Mouse (Mus musculus): Measurements from ENCODE around the gene Pgc. TPM values are rescaled to one million over a fixed set of nuclear protein-coding genes. Genes with fewer than 3 reads are reported as not detected.

Pgc gene
- polyA plus RNA-seq, 1 experiment from 2014 or later: not detected

- no peaks in the 10 kb centered on the region for H3K9me3 ChIP-seq (ENCODE audit: control insufficient read depth, low read length)
- 34% methylated on average over 28 of the region's 28 CpGs for WGBS
- H3K4me2 ChIP-seq (replicated peaks; ENCODE audit: low read depth, low read length): no peak overlapping the region
- no peak overlapping the region for H3K4me3 ChIP-seq (ENCODE audit: low read length)
- ATAC-seq (ENCODE audit: low FRiP score, low TSS enrichment): no peak; the same call in 1 of the 2 replicates
- peaks cover 6% of the 10 kb centered on the region; the same call in 1 of the 2 replicates for H3K4me1 ChIP-seq (ENCODE audit: control insufficient read depth, insufficient read depth, low read length)
- H3K27ac ChIP-seq (ENCODE audit: low read depth, low read length): no peak overlapping the region
- peaks cover 20% of the 10 kb centered on the region; the same call in 1 of the 2 replicates for H3K36me3 ChIP-seq (ENCODE audit: control insufficient read depth, insufficient read depth, low read length)
- peaks cover 3% of the 10 kb centered on the region; the same call in 1 of the 2 replicates for H3K27me3 ChIP-seq (ENCODE audit: control insufficient read depth, insufficient read depth, low read length)
- H3K9ac ChIP-seq (ENCODE audit: low read depth, low read length): no peak overlapping the region
These were observed 23.9 kb upstream of the Pgc start for GRCm38 (mm10) chr17:47702548-47703345.

GRCm38 (mm10) chr17:47703556-47703955, 23.1 kb upstream of the Pgc start:
- Histone ChIP-seq H3K4me3 (ENCODE audit: low read length) (no peak overlapping the region), H3K4me2 (replicated peaks; ENCODE audit: low read depth, low read length) (no peak overlapping the region), H3K27me3 (ENCODE audit: control insufficient read depth, insufficient read depth, low read length) (peaks cover 3% of the 10 kb centered on the region; the same call in 1 of the 2 replicates), H3K9me3 (ENCODE audit: control insufficient read depth, low read length) (no peaks in the 10 kb centered on the region), H3K27ac (ENCODE audit: low read depth, low read length) (no peak overlapping the region), H3K4me1 (ENCODE audit: control insufficient read depth, insufficient read depth, low read length) (peaks cover 6% of the 10 kb centered on the region; the same call in 1 of the 2 replicates), H3K36me3 (ENCODE audit: control insufficient read depth, insufficient read depth, low read length) (peaks cover 20% of the 10 kb centered on the region; the same call in 1 of the 2 replicates), H3K9ac (ENCODE audit: low read depth, low read length) (0 out of 2 replicates have a peak overlapping the region, but pooled peaks have one; percentile 12)
- no peak for ATAC-seq (ENCODE audit: low FRiP score, low TSS enrichment)
- WGBS: 31% methylated on average over 18 of the region's 20 CpGs

GRCm38 (mm10) chr17:47704692-47705091, 21.9 kb upstream of the Pgc start:
- no peak overlapping the region for H3K9ac ChIP-seq (ENCODE audit: low read depth, low read length)
- peaks cover 3% of the 10 kb centered on the region; the same call in 1 of the 2 replicates for H3K27me3 ChIP-seq (ENCODE audit: control insufficient read depth, insufficient read depth, low read length)
- H3K4me3 ChIP-seq (ENCODE audit: low read length): no peak overlapping the region
- ATAC-seq (ENCODE audit: low FRiP score, low TSS enrichment): no peak
- 84% methylated on average over 4 of the region's 4 CpGs for WGBS
- peaks cover 20% of the 10 kb centered on the region; the same call in 1 of the 2 replicates for H3K36me3 ChIP-seq (ENCODE audit: control insufficient read depth, insufficient read depth, low read length)
- H3K9me3 ChIP-seq (ENCODE audit: control insufficient read depth, low read length): no peaks in the 10 kb centered on the region
- H3K4me1 ChIP-seq (ENCODE audit: control insufficient read depth, insufficient read depth, low read length): peaks cover 6% of the 10 kb centered on the region; the same call in 1 of the 2 replicates
- no peak overlapping the region for H3K27ac ChIP-seq (ENCODE audit: low read depth, low read length)
- H3K4me2 ChIP-seq (replicated peaks; ENCODE audit: low read depth, low read length): no peak overlapping the region

- H3K4me2 ChIP-seq (replicated peaks; ENCODE audit: low read depth, low read length): no peak overlapping the region
- WGBS: 57% methylated on average over 1 of the region's 1 CpGs
- no peak overlapping the region for H3K4me3 ChIP-seq (ENCODE audit: low read length)
- H3K36me3 ChIP-seq (ENCODE audit: control insufficient read depth, insufficient read depth, low read length): peaks cover 20% of the 10 kb centered on the region; the same call in 1 of the 2 replicates
- H3K27me3 ChIP-seq (ENCODE audit: control insufficient read depth, insufficient read depth, low read length): peaks cover 3% of the 10 kb centered on the region; the same call in 1 of the 2 replicates
- ATAC-seq (ENCODE audit: low FRiP score, low TSS enrichment): no peak
- H3K9ac ChIP-seq (ENCODE audit: low read depth, low read length): no peak overlapping the region
- no peaks in the 10 kb centered on the region for H3K9me3 ChIP-seq (ENCODE audit: control insufficient read depth, low read length)
- no peak overlapping the region for H3K27ac ChIP-seq (ENCODE audit: low read depth, low read length)
- peaks cover 6% of the 10 kb centered on the region; the same call in 1 of the 2 replicates for H3K4me1 ChIP-seq (ENCODE audit: control insufficient read depth, insufficient read depth, low read length)
These were observed 20.4 kb upstream of the Pgc start for GRCm38 (mm10) chr17:47706196-47706595.

- no peak overlapping the region for H3K27ac ChIP-seq (ENCODE audit: low read depth, low read length)
- H3K4me3 ChIP-seq (ENCODE audit: low read length): no peak overlapping the region
- no peaks in the 10 kb centered on the region for H3K9me3 ChIP-seq (ENCODE audit: control insufficient read depth, low read length)
- no peak for ATAC-seq (ENCODE audit: low FRiP score, low TSS enrichment)
- H3K9ac ChIP-seq (ENCODE audit: low read depth, low read length): no peak overlapping the region
- H3K27me3 ChIP-seq (ENCODE audit: control insufficient read depth, insufficient read depth, low read length): peaks cover 3% of the 10 kb centered on the region; the same call in 1 of the 2 replicates
- H3K36me3 ChIP-seq (ENCODE audit: control insufficient read depth, insufficient read depth, low read length): peaks cover 8% of the 10 kb centered on the region; the same call in 1 of the 2 replicates
- H3K4me2 ChIP-seq (replicated peaks; ENCODE audit: low read depth, low read length): no peak overlapping the region
- H3K4me1 ChIP-seq (ENCODE audit: control insufficient read depth, insufficient read depth, low read length): peaks cover 3% of the 10 kb centered on the region; the same call in 1 of the 2 replicates
- 88% methylated on average over 3 of the region's 3 CpGs for WGBS
These were observed 18.7 kb upstream of the Pgc start for GRCm38 (mm10) chr17:47707961-47708360.

- H3K36me3 ChIP-seq (ENCODE audit: control insufficient read depth, insufficient read depth, low read length): no peaks in the 10 kb centered on the region
- no peaks in the 10 kb centered on the region for H3K4me1 ChIP-seq (ENCODE audit: control insufficient read depth, insufficient read depth, low read length)
- H3K4me2 ChIP-seq (replicated peaks; ENCODE audit: low read depth, low read length): no peak overlapping the region
- ATAC-seq (ENCODE audit: low FRiP score, low TSS enrichment): no peak
- WGBS: 60% methylated on average over 4 of the region's 4 CpGs
- no peaks in the 10 kb centered on the region for H3K9me3 ChIP-seq (ENCODE audit: control insufficient read depth, low read length)
- H3K27me3 ChIP-seq (ENCODE audit: control insufficient read depth, insufficient read depth, low read length): no peaks in the 10 kb centered on the region
- no peak overlapping the region for H3K4me3 ChIP-seq (ENCODE audit: low read length)
- H3K27ac ChIP-seq (ENCODE audit: low read depth, low read length): no peak overlapping the region
- H3K9ac ChIP-seq (ENCODE audit: low read depth, low read length): no peak overlapping the region
These were observed 17.7 kb upstream of the Pgc start for GRCm38 (mm10) chr17:47708972-47709371.

- H3K27me3 ChIP-seq (ENCODE audit: control insufficient read depth, insufficient read depth, low read length): no peaks in the 10 kb centered on the region
- WGBS: 74% methylated on average over 3 of the region's 3 CpGs
- no peaks in the 10 kb centered on the region for H3K4me1 ChIP-seq (ENCODE audit: control insufficient read depth, insufficient read depth, low read length)
- H3K27ac ChIP-seq (ENCODE audit: low read depth, low read length): no peak overlapping the region
- no peaks in the 10 kb centered on the region for H3K36me3 ChIP-seq (ENCODE audit: control insufficient read depth, insufficient read depth, low read length)
- no peak overlapping the region for H3K9ac ChIP-seq (ENCODE audit: low read depth, low read length)
- no peak overlapping the region for H3K4me3 ChIP-seq (ENCODE audit: low read length)
- no peaks in the 10 kb centered on the region for H3K9me3 ChIP-seq (ENCODE audit: control insufficient read depth, low read length)
- ATAC-seq (ENCODE audit: low FRiP score, low TSS enrichment): no peak
- no peak overlapping the region for H3K4me2 ChIP-seq (replicated peaks; ENCODE audit: low read depth, low read length)
These were observed 16.6 kb upstream of the Pgc start for GRCm38 (mm10) chr17:47710036-47710435.

GRCm38 (mm10) chr17:47711883-47712282, 14.8 kb upstream of the Pgc start:
- ATAC-seq (ENCODE audit: low FRiP score, low TSS enrichment): no peak
- Histone ChIP-seq H3K27ac (ENCODE audit: low read depth, low read length) (no peak overlapping the region), H3K9ac (ENCODE audit: low read depth, low read length) (no peak overlapping the region), H3K27me3 (ENCODE audit: control insufficient read depth, insufficient read depth, low read length) (no peaks in the 10 kb centered on the region), H3K36me3 (ENCODE audit: control insufficient read depth, insufficient read depth, low read length) (no peaks in the 10 kb centered on the region), H3K4me2 (replicated peaks; ENCODE audit: low read depth, low read length) (no peak overlapping the region), H3K9me3 (ENCODE audit: control insufficient read depth, low read length) (no peaks in the 10 kb centered on the region), H3K4me3 (ENCODE audit: low read length) (no peak overlapping the region), H3K4me1 (ENCODE audit: control insufficient read depth, insufficient read depth, low read length) (no peaks in the 10 kb centered on the region)
- WGBS: 74% methylated on average over 6 of the region's 6 CpGs

All from kidney, embryonic 14.5 days (tissue).